Mouse (Mus musculus) liver, embryonic 11.5 days (tissue): Measurements from ENCODE around the gene Gm36864. TPM values are rescaled to one million over a fixed set of nuclear protein-coding genes. Genes with fewer than 3 reads are reported as not detected.
A peak's percentile ranks its signal among the peaks of the same experiment; 100 is the strongest.
"Not testable (repeated sequence)": the region's sequence is repeated elsewhere in the genome, so short reads cannot be mapped to it uniquely, and the experiment has no call there.

Experiments
- ATAC-seq: fragments of 200-750 bp; cut with Nextera tagmentation; replicated peaks from 2 replicates; pipeline ENCODE4 v1.8.0; 2017; ENCODE audit warnings: moderate number of reproducible peaks, mild to moderate bottlenecking, moderate TSS enrichment, moderate library complexity; ENCODE audit not compliant: low FRiP score
- DNase-seq: peaks from one replicate; pipeline ENCODE4 v3.0.0-alpha.2; 2017; ENCODE audit warnings: low spot score
- H3K27ac ChIP-seq: fragments of 300-500 bp; sonication (generic); 2 replicates; pipeline ENCODE4 v1.5.1; 2014; ENCODE audit warnings: mild to moderate bottlenecking, low read depth, low read length, control low read depth
- H3K27me3 ChIP-seq: fragments of 300-500 bp; sonication (generic); replicated peaks from 2 replicates; pipeline ENCODE4 v1.6.1; 2014; ENCODE audit warnings: low read length, mixed read lengths; ENCODE audit not compliant: control insufficient read depth, insufficient read depth
- H3K36me3 ChIP-seq: fragments of 300-500 bp; sonication (generic); 2 replicates; pipeline ENCODE4 v1.6.1; 2014; ENCODE audit warnings: mild to moderate bottlenecking, low read length, moderate library complexity, mixed read lengths; ENCODE audit not compliant: control insufficient read depth, insufficient read depth
- H3K4me1 ChIP-seq: fragments of 300-500 bp; sonication (generic); replicated peaks from 2 replicates; pipeline ENCODE4 v1.6.1; 2014; ENCODE audit warnings: low read length, mixed read lengths; ENCODE audit not compliant: control insufficient read depth, insufficient read depth
- H3K4me2 ChIP-seq: fragments of 300-500 bp; sonication (generic); 2 replicates; pipeline ENCODE4 v1.6.1; 2014; ENCODE audit warnings: mild to moderate bottlenecking, control low read depth, moderate library complexity
- H3K4me3 ChIP-seq: fragments of 300-500 bp; sonication (generic); 2 replicates; pipeline ENCODE4 v1.5.1; 2014; ENCODE audit warnings: low read depth, low read length, control low read depth
- H3K9ac ChIP-seq: fragments of 300-500 bp; sonication (generic); 2 replicates; pipeline ENCODE4 v1.6.1; 2014; ENCODE audit warnings: low read depth, low read length, control low read depth
- H3K9me3 ChIP-seq: fragments of 300-500 bp; sonication (generic); 2 replicates; pipeline ENCODE4 v1.6.1; 2016; ENCODE audit warnings: low read length, inconsistent platforms, mixed read lengths; ENCODE audit not compliant: control insufficient read depth
- WGBS: fragments of 180-500 bp; shearing (Covaris S2); extraction: QIAGEN DNeasy Blood & Tissue Kit; methylation state at CpG from one replicate; pipeline ENCODE4 v1.1.7; 2014; 5-methylcytosine and 5-hydroxymethylcytosine counted together
- polyA plus RNA-seq: library from polyadenylated mRNA; unstranded; fragments of >200 nt; fragmentation: Nextera tagmentation; extraction: Ambion mirVana; gene quantifications from 2 replicates; pipeline ENCODE4 v1.2.1, GENCODE M21; 2014

Gene Gm36864
- not detected in 2 replicates for polyA plus RNA-seq

- Histone ChIP-seq H3K9ac (no peak within 1 kb of the TSS), H3K4me1 (0 out of 2 replicates have a peak, but pooled peaks cover 3% of the 10 kb centered on the region), H3K27ac (no peak within 1 kb of the TSS), H3K36me3 (no peaks in the 10 kb centered on the region), H3K4me2 (no peak within 1 kb of the TSS), H3K4me3 (no peak within 1 kb of the TSS), H3K9me3 (no peaks in the 10 kb centered on the region), H3K27me3 (no peaks in the 10 kb centered on the region)
- ATAC-seq = no peak
- no peak for DNase-seq
- 73% methylated on average over 3 of the region's 3 CpGs for WGBS
Observed at GRCm38 (mm10) chr7:44235909-44236308, at the start of gene Gm36864. Gm36864 (plus strand) TSS chr7:44236177.

DNA sequence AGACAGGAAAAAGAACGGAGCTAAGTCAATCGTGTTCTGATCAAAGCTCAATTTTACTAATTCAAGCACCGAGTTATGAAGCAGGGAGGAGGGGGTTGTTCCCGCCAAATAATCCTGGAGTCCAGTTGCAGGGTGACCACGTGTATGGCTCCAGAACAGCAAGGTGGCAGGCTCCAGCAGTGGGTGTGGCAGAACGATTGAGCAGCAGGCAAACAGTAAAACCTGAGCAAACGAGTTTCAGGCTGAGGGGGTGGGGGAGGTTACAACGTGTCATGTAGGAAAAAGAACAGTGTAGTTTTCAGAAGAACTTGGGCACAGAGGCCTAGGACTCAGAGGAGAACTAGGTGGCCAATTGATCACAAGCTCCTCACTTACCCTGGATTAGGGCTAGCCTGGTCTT is 49.5 kb upstream of the Gm36864 start:
- not testable (repeated sequence) for H3K27me3 ChIP-seq, DNase-seq, H3K4me2 ChIP-seq, H3K4me1 ChIP-seq, H3K36me3 ChIP-seq, ATAC-seq, H3K9me3 ChIP-seq, H3K4me3 ChIP-seq, H3K27ac ChIP-seq, H3K9ac ChIP-seq
- WGBS = 63% methylated on average over 8 of the region's 8 CpGs

DNA sequence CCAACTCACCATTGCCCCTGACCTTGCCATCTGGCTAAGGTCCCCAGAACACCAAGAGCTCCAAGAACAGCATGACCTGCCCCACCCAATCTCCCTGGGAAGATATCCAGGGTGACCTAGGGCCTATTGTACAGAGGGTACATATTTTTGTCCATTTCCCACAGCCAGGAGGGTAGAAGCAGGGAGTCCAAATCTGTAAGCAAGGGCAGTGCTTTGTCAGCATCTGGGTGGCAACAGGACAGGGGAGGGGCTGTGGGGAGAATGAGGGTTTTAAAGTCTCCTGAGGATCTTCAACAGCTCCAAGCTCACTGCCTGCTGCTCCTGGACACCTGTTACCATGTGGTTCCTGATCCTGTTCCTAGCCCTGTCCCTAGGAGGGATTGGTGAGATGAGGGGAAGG is 48.0 kb upstream of the Gm36864 start, which contains the start of gene Klk1b24:
Gene Klk1b24 (plus strand): TSS at position 301 of the 400 bp plus-strand sequence.
- not testable (repeated sequence) for DNase-seq, H3K9me3 ChIP-seq, ATAC-seq, H3K27ac ChIP-seq, H3K36me3 ChIP-seq, H3K9ac ChIP-seq, H3K27me3 ChIP-seq, H3K4me1 ChIP-seq, H3K4me2 ChIP-seq, H3K4me3 ChIP-seq

- ATAC-seq, H3K36me3 ChIP-seq, H3K4me3 ChIP-seq, H3K9ac ChIP-seq, H3K4me2 ChIP-seq, H3K9me3 ChIP-seq, H3K27ac ChIP-seq, H3K27me3 ChIP-seq, H3K4me1 ChIP-seq: not testable (repeated sequence)
- 89% methylated on average over 1 of the region's 1 CpGs for WGBS
- DNase-seq = peak; percentile 6
Observed at GRCm38 (mm10) chr7:44193466-44193865, 42.5 kb upstream of the Gm36864 start.

- no peak for ATAC-seq
- WGBS = 59% methylated on average over 3 of the region's 3 CpGs
- DNase-seq = no peak
Observed at GRCm38 (mm10) chr7:44197891-44198290, 38.1 kb upstream of the Gm36864 start, which contains the start of gene Klk1b3. Klk1b3 (plus strand) TSS chr7:44198191.

DNA sequence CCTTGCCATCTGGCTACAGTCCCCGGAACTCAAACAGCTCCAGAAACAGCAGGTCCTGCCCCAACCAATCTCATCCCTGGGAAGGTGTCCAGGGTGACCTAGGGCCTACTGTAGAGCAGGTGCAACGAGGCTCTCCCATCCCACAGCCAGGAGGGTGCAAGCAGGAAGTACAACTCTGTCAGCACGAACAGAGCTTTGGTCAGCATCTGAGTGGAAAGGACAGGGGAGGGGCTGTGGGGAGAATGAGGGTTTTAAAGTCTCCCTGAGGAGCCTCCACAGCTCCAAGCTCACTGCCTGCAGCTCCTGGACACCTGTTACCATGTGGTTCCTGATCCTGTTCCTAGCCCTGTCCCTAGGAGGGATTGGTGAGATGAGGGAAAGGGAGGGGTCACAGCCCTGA is 28.8 kb upstream of the Gm36864 start, which contains the start of gene Klk1b4:
Gene Klk1b4 (plus strand): TSS at position 301 of the 400 bp plus-strand sequence.
- not testable (repeated sequence) for H3K9ac ChIP-seq, H3K4me1 ChIP-seq, H3K9me3 ChIP-seq, ATAC-seq, H3K27me3 ChIP-seq, H3K4me3 ChIP-seq, H3K4me2 ChIP-seq, DNase-seq, H3K27ac ChIP-seq, H3K36me3 ChIP-seq
- WGBS = 44% methylated on average over 3 of the region's 3 CpGs

More at GRCm38 (mm10) chr7:44197891-44198290, 38.1 kb upstream of the Gm36864 start, which contains the start of gene Klk1b3:
- H3K36me3 ChIP-seq = no peaks in the 10 kb centered on the region
- H3K27me3 ChIP-seq = no peaks in the 10 kb centered on the region
- no peak within 1 kb of the TSS for H3K4me3 ChIP-seq
- no peak within 1 kb of the TSS for H3K4me2 ChIP-seq
- H3K9me3 ChIP-seq = no peaks in the 10 kb centered on the region
- H3K9ac ChIP-seq = no peak within 1 kb of the TSS
- H3K27ac ChIP-seq = no peak within 1 kb of the TSS
- no peaks in the 10 kb centered on the region for H3K4me1 ChIP-seq

DNA sequence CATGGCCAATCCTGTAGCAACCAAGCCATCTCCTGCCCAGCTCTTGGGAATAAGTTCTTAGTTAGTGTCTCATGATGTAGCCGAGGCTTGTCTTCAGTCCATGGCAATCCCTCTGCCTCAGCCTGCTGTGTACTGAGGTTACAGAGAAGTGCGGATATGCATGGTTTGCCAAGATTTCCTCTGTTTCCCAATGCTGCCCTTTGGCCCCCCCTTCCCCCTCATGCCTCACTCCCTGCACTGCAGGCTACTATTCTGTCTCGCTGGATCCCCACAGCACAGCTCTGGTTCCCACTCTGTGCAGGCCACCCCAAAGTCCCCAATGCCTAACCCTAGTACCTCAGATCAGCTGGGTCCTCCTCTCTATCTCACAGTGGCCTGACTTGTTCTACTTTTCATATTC is 27.7 kb upstream of the Gm36864 start:
- Histone ChIP-seq H3K27me3 (no peaks in the 10 kb centered on the region), H3K9ac (no peak overlapping the region), H3K27ac (no peak overlapping the region), H3K4me3 (no peak overlapping the region), H3K4me2 (no peak overlapping the region), H3K36me3 (no peaks in the 10 kb centered on the region), H3K4me1 (no peaks in the 10 kb centered on the region), H3K9me3 (no peaks in the 10 kb centered on the region)
- WGBS = 72% methylated on average over 3 of the region's 3 CpGs
- ATAC-seq = no peak
- no peak for DNase-seq

DNA sequence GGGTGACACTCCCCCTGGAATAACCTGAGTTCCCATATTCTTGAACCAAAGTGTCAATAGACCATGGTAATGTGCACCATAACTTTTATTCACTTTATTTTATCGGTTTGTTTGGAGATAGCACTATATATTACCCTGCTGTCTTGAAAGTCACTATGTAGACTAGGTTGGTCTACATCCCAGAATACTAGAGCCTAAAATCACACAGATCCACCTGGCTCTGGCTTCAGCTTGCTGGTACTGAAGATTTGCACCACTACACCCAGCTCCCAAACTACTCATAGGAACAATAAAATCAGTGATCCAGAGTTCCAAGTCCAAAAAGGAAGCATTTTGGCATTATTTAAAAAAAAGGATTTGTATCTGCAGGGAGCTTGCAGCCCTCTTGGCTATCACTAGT is 20.3 kb upstream of the Gm36864 start, which contains the start of gene Klk1b5:
Gene Klk1b5 (plus strand): TSS at position 301 of the 400 bp plus-strand sequence.
- H3K4me1 ChIP-seq = no peaks in the 10 kb centered on the region
- no peak within 1 kb of the TSS for H3K9ac ChIP-seq
- no peak within 1 kb of the TSS for H3K4me2 ChIP-seq
- no peaks in the 10 kb centered on the region for H3K27me3 ChIP-seq
- H3K27ac ChIP-seq = no peak within 1 kb of the TSS
- no peak for ATAC-seq
- DNase-seq = no peak
- H3K9me3 ChIP-seq = no peaks in the 10 kb centered on the region
- H3K4me3 ChIP-seq = no peak within 1 kb of the TSS
- WGBS = 83% methylated on average over 1 of the region's 1 CpGs
- H3K36me3 ChIP-seq = no peaks in the 10 kb centered on the region

- H3K27me3 ChIP-seq, H3K9me3 ChIP-seq, H3K9ac ChIP-seq, H3K4me1 ChIP-seq, H3K4me2 ChIP-seq, DNase-seq, H3K27ac ChIP-seq, H3K4me3 ChIP-seq, ATAC-seq, H3K36me3 ChIP-seq: not testable (repeated sequence)
- WGBS = 54% methylated on average over 8 of the region's 10 CpGs
Observed at GRCm38 (mm10) chr7:44221601-44222000, 14.4 kb upstream of the Gm36864 start.
